Mouse (Mus musculus) intestine, postnatal 0 days (tissue): ENCODE results near the gene Pask. TPM values are rescaled to one million over a fixed set of nuclear protein-coding genes. Genes with fewer than 3 reads are reported as not detected.

Experiments
- ATAC-seq: fragments of 200-750 bp; cut with Nextera tagmentation; 2 replicates; pipeline ENCODE4 v1.8.0; 2017; ENCODE audit warnings: mild to moderate bottlenecking, moderate TSS enrichment, moderate library complexity
- H3K27ac ChIP-seq: fragments of 300-500 bp; sonication (generic); 2 replicates; pipeline ENCODE4 v1.5.1; 2014; ENCODE audit warnings: mild to moderate bottlenecking, low read depth, low read length, moderate library complexity
- H3K27me3 ChIP-seq: fragments of 300-500 bp; sonication (generic); replicated peaks from 2 replicates; pipeline ENCODE4 v1.6.1; 2014; ENCODE audit warnings: low read length, mixed read lengths; ENCODE audit not compliant: control insufficient read depth, insufficient read depth
- H3K36me3 ChIP-seq: fragments of 300-500 bp; sonication (generic); 2 replicates; pipeline ENCODE4 v1.6.1; 2014; ENCODE audit warnings: mild to moderate bottlenecking, moderate library complexity; ENCODE audit not compliant: control insufficient read depth, insufficient read depth
- H3K4me1 ChIP-seq: fragments of 300-500 bp; sonication (generic); replicated peaks from 2 replicates; pipeline ENCODE4 v1.6.1; 2014; ENCODE audit warnings: antibody characterized with exemption, low read length, mixed read lengths; ENCODE audit not compliant: control insufficient read depth, insufficient read depth
- H3K4me2 ChIP-seq: fragments of 300-500 bp; sonication (generic); replicated peaks from 2 replicates; pipeline ENCODE4 v1.6.1; 2014; ENCODE audit warnings: low read depth, mild to moderate bottlenecking, moderate library complexity
- H3K4me3 ChIP-seq: fragments of 300-500 bp; sonication (generic); 2 replicates; pipeline ENCODE4 v1.5.1; 2014; ENCODE audit warnings: low read depth, low read length
- H3K9ac ChIP-seq: fragments of 300-500 bp; sonication (generic); 2 replicates; pipeline ENCODE4 v1.6.1; 2014; ENCODE audit warnings: mild to moderate bottlenecking, low read depth, low read length
- H3K9me3 ChIP-seq: fragments of 300-500 bp; sonication (generic); 2 replicates; pipeline ENCODE4 v1.6.1; 2016; ENCODE audit warnings: mixed run types; ENCODE audit not compliant: control insufficient read depth
- CTCF ChIP-seq: sonication (generic); IDR thresholded peaks from 2 replicates; pipeline ENCODE4 v1.5.1; 2016; ENCODE audit warnings: low read depth, mild to moderate bottlenecking, control low read depth, antibody characterized with exemption, moderate library complexity
- WGBS: fragments of 180-500 bp; shearing (Covaris S2); extraction: QIAGEN DNeasy Blood & Tissue Kit; methylation state at CpG from one replicate; pipeline ENCODE4 v1.1.7; 2014; 5-methylcytosine and 5-hydroxymethylcytosine counted together
- polyA plus RNA-seq: library from polyadenylated mRNA; unstranded; fragments of >200 nt; fragmentation: Nextera tagmentation; extraction: Ambion mirVana; gene quantifications from 2 replicates; pipeline ENCODE4 v1.2.1, GENCODE M21; 2015

The Pask gene
- polyA plus RNA-seq = 2.1 and 2.2 TPM in 2 replicates

GRCm38 (mm10) chr1:93342648-93343503 lies at the start of gene Pask, which contains the start of gene Ppp1r7:
Gene Pask, minus strand, starts transcription at chr1:93343482.
Gene Ppp1r7, plus strand, starts transcription at chr1:93342854.
- peaks cover 16% of the 10 kb centered on the region for H3K36me3 ChIP-seq
- no peaks in the 10 kb centered on the region for H3K9me3 ChIP-seq
- H3K9ac ChIP-seq = peak within 1 kb of the TSS; percentile 72
- H3K27ac ChIP-seq = peak within 1 kb of the TSS; percentile 50; the same call in 1 of the 2 replicates
- peak; percentile 93 for ATAC-seq
- H3K4me2 ChIP-seq = peak within 1 kb of the TSS; percentile 90
- no peak for TF ChIP-seq CTCF
- under 1% methylated on average over 63 of the region's 63 CpGs for WGBS
- H3K27me3 ChIP-seq = no peaks in the 10 kb centered on the region
- H3K4me3 ChIP-seq = peak within 1 kb of the TSS; percentile 88
- H3K4me1 ChIP-seq = no peaks in the 10 kb centered on the region

DNA sequence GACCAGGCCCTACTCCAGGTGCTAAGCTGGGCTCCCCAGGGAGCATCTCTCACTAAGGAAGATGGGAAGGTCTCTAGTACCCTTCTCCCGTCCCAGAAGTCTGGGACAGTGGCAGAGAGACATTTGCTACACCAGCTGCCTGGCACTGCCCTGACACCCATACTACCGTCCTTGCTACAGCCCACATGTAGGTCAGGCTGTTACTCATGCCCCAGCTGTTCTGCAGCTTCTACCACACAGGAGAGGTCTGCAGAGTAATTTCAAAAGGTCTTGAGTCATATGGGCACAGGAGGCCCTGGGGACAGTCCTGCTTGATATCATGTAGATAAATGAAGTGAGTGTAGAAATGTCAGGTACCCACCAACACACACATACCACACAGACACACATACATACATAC lies 45.6 kb upstream of the Pask start:
- H3K27me3 ChIP-seq = no peaks in the 10 kb centered on the region
- ATAC-seq = no peak
- WGBS = 74% methylated on average over 2 of the region's 2 CpGs
- no peaks in the 10 kb centered on the region for H3K36me3 ChIP-seq
- no peak overlapping the region for H3K9ac ChIP-seq
- no peaks in the 10 kb centered on the region for H3K4me1 ChIP-seq
- H3K27ac ChIP-seq = no peak overlapping the region
- no peak overlapping the region for H3K4me3 ChIP-seq
- H3K9me3 ChIP-seq = no peaks in the 10 kb centered on the region
- TF ChIP-seq CTCF = no peak
- no peak overlapping the region for H3K4me2 ChIP-seq

DNA sequence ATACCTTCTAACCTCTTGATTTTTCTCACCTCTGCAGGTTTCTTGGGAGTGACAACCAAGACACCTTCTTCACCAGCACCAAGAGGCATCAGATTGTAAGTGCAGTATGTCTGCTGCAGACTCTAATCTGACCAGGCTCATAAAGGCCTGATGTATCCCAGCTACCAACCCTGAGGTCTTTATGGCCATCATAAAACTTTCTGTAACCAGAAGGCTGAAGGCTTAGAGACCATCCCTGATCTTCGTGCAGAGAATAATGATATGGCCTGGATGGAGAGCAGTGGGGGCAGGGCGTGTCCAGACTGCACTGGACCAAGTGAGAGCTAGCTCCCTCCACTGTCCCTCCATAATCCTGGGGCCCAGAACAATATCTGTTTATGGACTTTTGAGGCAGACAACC lies 43.9 kb upstream of the Pask start:
- Histone ChIP-seq H3K4me1 (no peaks in the 10 kb centered on the region), H3K4me2 (no peak overlapping the region), H3K36me3 (no peaks in the 10 kb centered on the region), H3K9me3 (no peaks in the 10 kb centered on the region), H3K9ac (no peak overlapping the region), H3K27me3 (no peaks in the 10 kb centered on the region), H3K4me3 (no peak overlapping the region), H3K27ac (no peak overlapping the region)
- ATAC-seq = no peak
- no peak for TF ChIP-seq CTCF
- WGBS = 23% methylated on average over 2 of the region's 2 CpGs

- ATAC-seq = no peak
- H3K9me3 ChIP-seq = no peaks in the 10 kb centered on the region
- no peak overlapping the region for H3K9ac ChIP-seq
- H3K4me2 ChIP-seq = no peak overlapping the region
- 74% methylated on average over 5 of the region's 5 CpGs for WGBS
- no peak overlapping the region for H3K4me3 ChIP-seq
- no peak for TF ChIP-seq CTCF
- H3K4me1 ChIP-seq = no peaks in the 10 kb centered on the region
- H3K36me3 ChIP-seq = no peaks in the 10 kb centered on the region
- H3K27ac ChIP-seq = no peak overlapping the region
- no peaks in the 10 kb centered on the region for H3K27me3 ChIP-seq
Measured at GRCm38 (mm10) chr1:93379117-93379516, 35.8 kb upstream of the Pask start.

- no peak for ATAC-seq
- Histone ChIP-seq H3K4me1 (no peaks in the 10 kb centered on the region), H3K27ac (no peak overlapping the region), H3K4me2 (no peak overlapping the region), H3K9ac (no peak overlapping the region), H3K27me3 (no peaks in the 10 kb centered on the region), H3K9me3 (no peaks in the 10 kb centered on the region), H3K36me3 (no peaks in the 10 kb centered on the region), H3K4me3 (no peak overlapping the region)
- no peak for TF ChIP-seq CTCF
- WGBS = 52% methylated on average over 5 of the region's 5 CpGs
Measured at GRCm38 (mm10) chr1:93377307-93377706, 34.0 kb upstream of the Pask start.

GRCm38 (mm10) chr1:93373665-93374064 lies 30.4 kb upstream of the Pask start, which contains the start of gene Ano7:
Gene Ano7, plus strand, starts transcription at chr1:93373930.
- no peak for TF ChIP-seq CTCF
- no peaks in the 10 kb centered on the region for H3K9me3 ChIP-seq
- no peak within 1 kb of the TSS for H3K4me3 ChIP-seq
- no peaks in the 10 kb centered on the region for H3K36me3 ChIP-seq
- H3K27me3 ChIP-seq = no peaks in the 10 kb centered on the region
- no peaks in the 10 kb centered on the region for H3K4me1 ChIP-seq
- H3K4me2 ChIP-seq = no peak within 1 kb of the TSS
- no peak within 1 kb of the TSS for H3K27ac ChIP-seq
- ATAC-seq = peak; percentile 53
- H3K9ac ChIP-seq = no peak within 1 kb of the TSS
- 32% methylated on average over 4 of the region's 4 CpGs for WGBS
